Mouse (Mus musculus): ENCODE data around the gene Crtc1. TPM values are rescaled to one million over a fixed set of nuclear protein-coding genes. Genes with fewer than 3 reads are reported as not detected.

Gene Crtc1
- total RNA-seq, 1 experiment, result 4.9 TPM

GRCm38 (mm10) chr8:70476333-70477268, 37.2 kb upstream of the Crtc1 start, which contains the start of gene Klhl26:
Gene Klhl26 (minus strand): TSS chr8:70476968.
- peaks cover 3% of the 10 kb centered on the region; the same call in 1 of the 2 replicates for H3K36me3 ChIP-seq (ENCODE audit: control insufficient read depth, insufficient read depth, low read length, poor library complexity, severe bottlenecking)
- peak within 1 kb of the TSS; percentile 59 for H3K27ac ChIP-seq (ENCODE audit: insufficient read depth, low read depth, low read length, poor library complexity, severe bottlenecking)
- in situ Hi-C loops (cut with MboI; ENCODE audit: low sequenced_read_pairs in 2 of 2, unreplicated experiment in 2 of 2), result no loop called here
- H3K4me3 ChIP-seq (ENCODE audit: insufficient read depth in 1 of 2, low read depth in 1 of 2, low read length in 2 of 2, poor library complexity in 1 of 2, severe bottlenecking in 1 of 2), result peak within 1 kb of the TSS; percentile 81 to 96
- peaks cover 0 to 7% of the 10 kb centered on the region in 2 experiments; a peak in 1 of 4 replicates for H3K4me1 ChIP-seq (ENCODE audit: control insufficient read depth in 2 of 2, insufficient read depth in 2 of 2, low read length in 2 of 2, poor library complexity in 1 of 2)
- TF ChIP-seq ZNF384 (IDR thresholded peaks at IDR 0.05; ENCODE audit: low read depth, low read length), result no peak
- no peak for TF ChIP-seq ZC3H11A (IDR thresholded peaks at IDR 0.05; ENCODE audit: borderline replicate concordance, low read depth, low read length)
- TF ChIP-seq HCFC1 (IDR thresholded peaks at IDR 0.05; ENCODE audit: borderline replicate concordance, insufficient read depth, low read length), result no peak
- TF ChIP-seq MAFK (IDR thresholded peaks at IDR 0.05; ENCODE audit: insufficient read depth, low read depth, low read length), result no peak
- TF ChIP-seq CHD2 (IDR thresholded peaks at IDR 0.05; ENCODE audit: low read depth, low read length), result no peak
- DNase-seq (ENCODE audit: low read depth, low spot score), result peak; percentile 99
- no peaks in the 10 kb centered on the region for H3K9me3 ChIP-seq (ENCODE audit: control insufficient read depth, insufficient read depth, low read depth, low read length)
- peak within 1 kb of the TSS; percentile 85 for H3K9ac ChIP-seq (ENCODE audit: insufficient read depth, low read depth, low read length, poor library complexity, severe bottlenecking)

- H3K4me3 ChIP-seq (ENCODE audit: insufficient read depth in 1 of 2, low read depth in 1 of 2, low read length in 2 of 2, poor library complexity in 1 of 2, severe bottlenecking in 1 of 2), result no peak overlapping the region
- no peak overlapping the region for H3K27ac ChIP-seq (ENCODE audit: insufficient read depth, low read depth, low read length, poor library complexity, severe bottlenecking)
- no peaks in the 10 kb centered on the region for H3K9me3 ChIP-seq (ENCODE audit: control insufficient read depth, insufficient read depth, low read depth, low read length)
- peaks cover 3% of the 10 kb centered on the region; the same call in 1 of the 2 replicates for H3K36me3 ChIP-seq (ENCODE audit: control insufficient read depth, insufficient read depth, low read length, poor library complexity, severe bottlenecking)
- H3K4me1 ChIP-seq (ENCODE audit: control insufficient read depth in 2 of 2, insufficient read depth in 2 of 2, low read length in 2 of 2, poor library complexity in 1 of 2), result peaks cover 1 to 12% of the 10 kb centered on the region in 2 experiments; a peak in 2 of 4 replicates
- in situ Hi-C loops (cut with MboI; ENCODE audit: low sequenced_read_pairs in 2 of 2, unreplicated experiment in 2 of 2), result no loop called here
- no peak overlapping the region for H3K9ac ChIP-seq (ENCODE audit: insufficient read depth, low read depth, low read length, poor library complexity, severe bottlenecking)
- no peak for DNase-seq (ENCODE audit: low read depth, low spot score)
- TF ChIP-seq ZNF384 (IDR thresholded peaks at IDR 0.05; ENCODE audit: low read depth, low read length) (no peak), HCFC1 (IDR thresholded peaks at IDR 0.05; ENCODE audit: borderline replicate concordance, insufficient read depth, low read length) (no peak), MAFK (IDR thresholded peaks at IDR 0.05; ENCODE audit: insufficient read depth, low read depth, low read length) (no peak), ZC3H11A (IDR thresholded peaks at IDR 0.05; ENCODE audit: borderline replicate concordance, low read depth, low read length) (no peak), CHD2 (IDR thresholded peaks at IDR 0.05; ENCODE audit: low read depth, low read length) (no peak)
Measured at GRCm38 (mm10) chr8:70471856-70472255, 32.5 kb upstream of the Crtc1 start.

GRCm38 (mm10) chr8:70469938-70470337, 30.6 kb upstream of the Crtc1 start:
- H3K4me3 ChIP-seq (ENCODE audit: insufficient read depth in 1 of 2, low read depth in 1 of 2, low read length in 2 of 2, poor library complexity in 1 of 2, severe bottlenecking in 1 of 2), result no peak overlapping the region
- peaks cover 3 to 12% of the 10 kb centered on the region in 2 experiments; a peak in 2 of 4 replicates for H3K4me1 ChIP-seq (ENCODE audit: control insufficient read depth in 2 of 2, insufficient read depth in 2 of 2, low read length in 2 of 2, poor library complexity in 1 of 2)
- no peak for DNase-seq (ENCODE audit: low read depth, low spot score)
- no peak overlapping the region for H3K9ac ChIP-seq (ENCODE audit: insufficient read depth, low read depth, low read length, poor library complexity, severe bottlenecking)
- in situ Hi-C loops (cut with MboI; ENCODE audit: low sequenced_read_pairs in 2 of 2, unreplicated experiment in 2 of 2), result no loop called here
- H3K9me3 ChIP-seq (ENCODE audit: control insufficient read depth, insufficient read depth, low read depth, low read length), result no peaks in the 10 kb centered on the region
- TF ChIP-seq CHD2 (IDR thresholded peaks at IDR 0.05; ENCODE audit: low read depth, low read length) (no peak), HCFC1 (IDR thresholded peaks at IDR 0.05; ENCODE audit: borderline replicate concordance, insufficient read depth, low read length) (no peak), ZNF384 (IDR thresholded peaks at IDR 0.05; ENCODE audit: low read depth, low read length) (no peak), ZC3H11A (IDR thresholded peaks at IDR 0.05; ENCODE audit: borderline replicate concordance, low read depth, low read length) (no peak), MAFK (IDR thresholded peaks at IDR 0.05; ENCODE audit: insufficient read depth, low read depth, low read length) (no peak)
- no peaks in the 10 kb centered on the region; the same call in 1 of the 2 replicates for H3K36me3 ChIP-seq (ENCODE audit: control insufficient read depth, insufficient read depth, low read length, poor library complexity, severe bottlenecking)
- no peak overlapping the region for H3K27ac ChIP-seq (ENCODE audit: insufficient read depth, low read depth, low read length, poor library complexity, severe bottlenecking)

GRCm38 (mm10) chr8:70469295-70469916, 30.0 kb upstream of the Crtc1 start:
- Histone ChIP-seq H3K4me1 (ENCODE audit: control insufficient read depth in 2 of 2, insufficient read depth in 2 of 2, low read length in 2 of 2, poor library complexity in 1 of 2) (peaks cover 3 to 12% of the 10 kb centered on the region in 2 experiments; a peak in 2 of 4 replicates), H3K9ac (ENCODE audit: insufficient read depth, low read depth, low read length, poor library complexity, severe bottlenecking) (no peak overlapping the region), H3K4me3 (ENCODE audit: insufficient read depth in 1 of 2, low read depth in 1 of 2, low read length in 2 of 2, poor library complexity in 1 of 2, severe bottlenecking in 1 of 2) (no peak overlapping the region), H3K27ac (ENCODE audit: insufficient read depth, low read depth, low read length, poor library complexity, severe bottlenecking) (no peak overlapping the region), H3K36me3 (ENCODE audit: control insufficient read depth, insufficient read depth, low read length, poor library complexity, severe bottlenecking) (no peaks in the 10 kb centered on the region; the same call in 1 of the 2 replicates), H3K9me3 (ENCODE audit: control insufficient read depth, insufficient read depth, low read depth, low read length) (no peaks in the 10 kb centered on the region)
- in situ Hi-C loops (cut with MboI; ENCODE audit: low sequenced_read_pairs in 2 of 2, unreplicated experiment in 2 of 2), result no loop called here
- TF ChIP-seq ZC3H11A (IDR thresholded peaks at IDR 0.05; ENCODE audit: borderline replicate concordance, low read depth, low read length) (no peak), ZNF384 (IDR thresholded peaks at IDR 0.05; ENCODE audit: low read depth, low read length) (no peak), HCFC1 (IDR thresholded peaks at IDR 0.05; ENCODE audit: borderline replicate concordance, insufficient read depth, low read length) (no peak), CHD2 (IDR thresholded peaks at IDR 0.05; ENCODE audit: low read depth, low read length) (no peak), MAFK (IDR thresholded peaks at IDR 0.05; ENCODE audit: insufficient read depth, low read depth, low read length) (no peak)
- no peak for DNase-seq (ENCODE audit: low read depth, low spot score)
